Mouse (Mus musculus) heart, adult 2 months (tissue): ENCODE results near the gene Slc10a1.

ENCODE experiments used
- CTCF ChIP-seq: fragments of 200-600 bp; IDR thresholded peaks from 2 replicates; pipeline ENCODE4 v1.8.1; 2022; ENCODE audit warnings: antibody characterized with exemption, mild to moderate bottlenecking, moderate library complexity
- EP300 ChIP-seq: fragments of 200-500 bp; IDR thresholded peaks from 2 replicates; pipeline ENCODE4 v1.6.1; 2011; ENCODE audit warnings: low read depth, low read length, control low read depth; ENCODE audit not compliant: insufficient read depth

- TF ChIP-seq CTCF (no peak), EP300 (no peak)
Observed at GRCm38 (mm10) chr12:80957961-80958360, 10.5 kb downstream of the Slc10a1 start.
